Mouse (Mus musculus) c-Kit-positive CD71-positive TER-119-negative erythroid progenitor cells, embryonic 14.5 days (primary cell): Measurements from ENCODE around the gene Gatad2b.
"Not testable (repeated sequence)": the region's sequence is repeated elsewhere in the genome, so short reads cannot be mapped to it uniquely, and the experiment has no call there.

Source experiments
- DNase-seq: peaks from one replicate; pipeline ENCODE4 v3.0.0-alpha.2; 2013; ENCODE audit warnings: low read depth

Gene Gatad2b

DNA sequence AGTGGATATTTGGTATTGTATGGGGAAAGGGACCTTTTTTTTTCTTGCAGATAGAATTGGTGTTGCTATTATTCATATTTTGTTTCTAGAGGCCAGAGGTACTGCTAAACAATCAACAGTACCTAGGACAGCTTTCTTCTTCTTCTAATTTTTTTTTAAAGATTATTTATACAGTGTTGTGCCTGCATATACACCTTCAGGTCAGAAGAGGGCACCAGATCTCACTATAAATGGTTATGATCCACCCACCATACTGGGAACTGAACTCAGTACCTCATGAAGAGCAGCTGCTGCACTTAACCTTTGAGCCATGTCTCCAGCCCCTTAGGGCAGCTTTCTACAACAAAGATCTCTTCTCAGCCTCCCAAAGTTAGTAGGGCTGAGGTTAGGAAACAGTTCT, 20.4 kb downstream of the Gatad2b start:
- DNase-seq = peak; percentile 28

DNA sequence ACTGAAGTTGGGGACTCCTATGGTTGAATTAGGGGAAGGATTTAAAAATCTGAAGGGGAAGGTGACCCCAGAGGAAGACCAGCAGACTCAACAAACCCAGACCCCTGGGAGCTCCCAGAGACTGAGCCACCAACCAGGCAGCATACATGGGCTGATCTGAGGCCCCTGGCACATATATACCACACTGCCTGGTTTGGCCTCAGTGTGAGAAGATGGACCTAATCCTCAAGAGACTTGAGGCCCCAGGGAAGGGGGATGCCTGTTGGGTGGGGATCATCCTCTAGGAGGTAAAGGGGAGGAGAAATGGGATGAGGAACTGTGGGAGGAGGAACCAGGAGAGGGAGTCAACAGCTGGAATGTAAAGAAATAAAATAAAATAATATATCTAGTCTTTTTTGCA, 21.3 kb downstream of the Gatad2b start:
- no peak for DNase-seq

DNA sequence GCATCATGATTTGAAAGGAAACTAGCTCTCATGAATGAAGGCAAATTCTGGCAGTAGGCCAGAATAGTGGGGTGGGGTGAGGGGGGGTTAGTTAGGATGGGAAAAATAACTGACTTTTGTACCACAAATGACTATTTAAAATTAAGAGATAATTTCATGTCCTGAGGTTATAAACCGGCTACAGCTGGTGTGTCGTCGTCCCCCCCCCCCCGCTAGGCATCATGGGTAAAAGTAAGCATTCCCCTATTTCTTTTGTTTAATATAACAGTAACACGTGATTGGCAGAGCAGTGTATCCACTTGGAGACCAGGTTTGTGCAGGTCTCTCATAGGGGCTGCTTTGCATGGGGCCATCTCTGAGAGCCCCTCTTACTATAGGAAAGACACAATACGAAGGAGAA, 29.3 kb downstream of the Gatad2b start:
- DNase-seq = no peak

DNA sequence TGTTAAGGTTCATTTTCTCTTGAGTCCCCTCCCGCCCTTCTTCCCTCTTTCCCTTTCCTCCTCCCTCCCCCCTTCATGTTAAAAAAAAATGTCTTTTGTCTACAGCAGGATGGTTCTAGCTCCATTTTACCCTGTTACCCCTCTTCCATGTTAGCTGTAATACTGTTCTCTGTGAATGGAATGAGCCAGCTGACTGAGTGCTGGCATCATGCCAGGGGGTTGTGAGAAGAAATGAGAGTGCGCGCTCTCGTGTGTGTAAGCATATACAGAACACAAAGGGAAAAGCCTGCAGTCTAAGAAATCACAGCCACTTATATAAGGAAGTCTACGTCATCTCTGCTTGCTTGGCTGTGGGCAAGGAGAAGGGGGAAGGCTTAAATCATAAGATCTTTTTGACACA, 30.1 kb downstream of the Gatad2b start:
- no peak for DNase-seq

DNA sequence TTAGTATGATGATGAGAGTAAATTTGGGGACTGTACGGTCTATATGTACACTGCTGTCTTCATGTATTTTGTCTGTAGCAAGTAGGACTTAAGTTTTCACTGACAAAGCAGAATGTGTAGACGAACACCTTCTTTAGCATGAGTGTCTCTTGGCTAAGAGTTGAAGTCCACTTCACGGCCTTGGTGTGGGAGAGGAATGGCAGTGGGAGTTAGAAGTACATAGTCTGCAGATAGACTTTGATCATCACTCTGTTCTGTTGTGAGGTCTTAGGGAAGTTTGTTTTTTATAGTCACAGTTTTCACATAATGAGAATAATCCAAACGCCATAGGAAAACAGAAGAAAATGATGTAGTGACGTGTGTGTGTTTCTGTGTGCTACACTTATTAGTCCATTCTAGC, 39.5 kb downstream of the Gatad2b start:
- DNase-seq = no peak

DNA sequence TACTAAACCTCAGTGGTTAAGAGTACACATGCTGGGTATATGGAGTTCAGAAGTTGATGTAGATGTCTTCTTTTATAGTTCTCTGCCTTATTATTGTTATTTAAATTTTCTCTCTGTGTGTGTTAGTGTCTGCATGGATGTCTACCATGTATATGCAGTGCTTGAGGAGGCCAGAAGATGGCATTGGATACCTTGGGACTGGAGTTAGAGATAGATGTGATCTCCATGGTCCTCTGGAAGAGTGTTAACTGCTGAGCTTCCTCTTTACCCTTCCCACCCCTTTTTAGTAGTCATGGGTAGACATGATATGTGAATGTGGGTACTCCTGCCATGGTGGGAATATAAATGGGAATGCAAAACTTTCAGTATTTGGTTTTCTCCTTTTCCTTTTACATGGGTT, 42.5 kb downstream of the Gatad2b start:
- DNase-seq = no peak

DNA sequence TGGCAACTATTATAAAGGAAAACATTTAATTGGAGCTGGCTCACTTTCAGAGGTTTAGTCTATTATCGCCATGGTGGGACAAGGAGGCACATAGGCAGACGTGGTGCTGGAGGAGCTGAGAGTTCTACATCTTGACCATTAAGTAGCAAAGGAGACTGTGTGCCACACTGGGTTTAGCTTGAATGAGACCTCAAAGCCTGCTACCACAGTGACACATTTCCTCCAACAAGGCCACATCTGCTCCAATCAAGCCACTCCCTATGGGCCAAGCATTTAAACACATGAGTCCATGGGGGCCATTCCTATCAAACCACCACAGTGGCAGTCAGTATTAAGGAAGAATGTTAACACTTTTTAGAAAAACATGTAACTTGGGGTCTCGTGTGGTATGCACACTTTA, 45.2 kb downstream of the Gatad2b start:
- no peak for DNase-seq

DNA sequence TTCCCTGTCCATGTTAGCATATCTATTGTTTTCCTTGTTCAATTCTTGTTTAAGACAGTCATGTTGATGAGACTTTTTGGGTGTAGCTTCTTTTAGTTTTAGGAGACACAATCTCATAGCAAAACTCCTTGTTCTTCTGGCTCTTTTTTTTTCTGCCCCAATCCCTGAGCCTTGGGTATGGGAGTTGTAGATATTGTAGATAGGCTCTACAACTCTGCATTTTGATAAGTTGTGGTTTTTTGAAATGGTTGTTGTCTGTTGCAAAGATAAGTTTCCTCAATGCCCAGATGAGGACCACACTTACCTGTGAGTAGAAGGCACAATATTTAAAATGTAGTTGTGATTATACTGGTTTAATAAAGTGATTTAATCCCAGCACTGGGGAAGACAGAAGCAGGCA, 47.2 kb downstream of the Gatad2b start:
- DNase-seq = peak; percentile 14

DNA sequence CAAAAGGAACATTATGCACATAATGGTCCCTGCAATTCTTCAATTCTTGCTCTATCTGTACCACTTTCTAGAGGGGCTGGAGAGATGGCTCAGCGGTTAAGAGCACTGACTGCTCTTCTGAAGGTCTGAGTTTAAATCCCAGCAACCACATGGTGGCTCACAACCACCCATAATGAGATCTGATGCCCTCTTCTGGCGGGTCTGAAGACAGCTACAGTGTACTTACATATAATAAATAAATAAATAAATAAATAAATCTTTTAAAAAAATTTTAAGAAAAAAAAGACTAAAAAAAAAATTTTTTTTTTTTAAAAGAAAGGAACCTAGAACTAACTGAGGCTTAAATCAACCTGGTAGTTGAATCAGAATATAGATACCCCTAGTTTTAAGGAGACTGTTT, 49.9 kb downstream of the Gatad2b start:
- not testable (repeated sequence) for DNase-seq

DNA sequence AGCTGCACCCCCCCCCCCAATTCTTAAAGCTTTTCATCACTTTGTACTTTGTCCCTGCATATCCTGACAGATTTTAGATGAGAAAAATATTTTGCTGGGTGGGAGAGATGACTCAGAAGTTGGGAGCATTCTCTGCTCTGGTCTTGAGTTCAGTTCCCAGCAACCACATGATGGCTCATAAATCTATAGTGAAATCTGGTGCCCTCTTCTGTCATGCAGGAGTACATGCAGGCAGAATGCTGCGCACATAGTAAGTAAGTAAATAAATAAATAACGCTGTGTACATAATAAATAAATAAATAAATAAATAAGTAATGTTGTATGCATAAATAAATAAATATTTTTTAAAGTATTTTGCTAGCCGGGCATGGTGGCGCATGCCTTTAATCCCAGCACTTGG, 54.9 kb downstream of the Gatad2b start:
- no peak for DNase-seq

DNA sequence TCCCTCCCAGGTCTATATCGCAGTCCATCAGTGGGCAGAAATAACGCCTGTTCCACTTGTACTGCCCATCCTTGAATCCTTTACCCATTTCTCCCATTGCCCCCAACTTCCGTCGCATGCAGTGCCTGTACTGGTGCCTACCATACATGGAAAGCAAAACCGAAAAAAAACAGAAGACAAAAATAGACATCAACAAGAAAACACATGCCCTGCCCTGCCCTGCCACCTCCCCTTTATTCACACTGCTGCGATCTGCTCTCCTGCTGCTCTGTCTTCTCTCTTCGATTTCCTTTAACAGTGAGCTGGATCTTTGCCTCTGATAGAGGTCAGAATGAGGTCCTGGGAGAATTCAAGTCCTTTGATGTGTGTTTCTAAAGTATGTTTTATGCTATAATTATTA, 65.0 kb downstream of the Gatad2b start:
- no peak for DNase-seq

DNA sequence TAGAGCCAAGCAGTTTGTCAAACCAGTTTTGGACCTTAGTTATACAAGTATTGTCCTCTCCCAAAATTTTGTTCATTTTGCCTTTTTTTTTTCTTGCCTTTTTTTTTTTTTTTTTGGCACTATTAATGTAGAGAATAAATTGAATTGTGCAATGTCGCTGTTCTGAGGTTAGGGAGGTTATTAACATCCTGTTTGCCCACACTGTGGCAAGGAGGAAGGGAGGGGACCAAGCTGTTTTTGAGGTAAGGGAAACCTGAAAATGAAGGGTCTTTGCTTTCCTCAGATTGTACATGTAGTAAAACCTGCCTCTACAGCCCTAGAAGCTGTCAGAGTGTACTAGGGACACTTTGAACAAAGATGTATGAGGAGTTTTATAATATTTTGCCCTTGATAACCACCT, 66.3 kb downstream of the Gatad2b start:
- no peak for DNase-seq

DNA sequence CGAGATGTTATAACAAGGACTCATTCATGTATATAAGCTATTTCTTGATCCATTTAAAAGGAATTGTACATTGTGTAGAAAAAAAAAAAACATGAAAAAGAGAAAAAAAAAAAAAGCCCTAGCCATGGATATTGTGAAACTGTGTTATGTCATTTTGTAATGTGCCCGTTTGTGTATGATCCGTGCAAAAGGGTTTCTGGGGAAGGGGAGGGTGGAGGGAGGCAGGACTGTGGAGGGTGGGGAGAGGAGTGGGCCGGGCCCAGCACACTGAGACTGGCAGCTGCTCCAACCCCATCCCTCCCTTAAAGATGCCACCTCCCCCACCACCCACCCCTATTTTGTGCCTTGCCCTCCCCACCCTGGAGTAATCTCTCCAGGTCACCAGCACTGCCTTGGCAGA, 68.5 kb downstream of the Gatad2b start:
- no peak for DNase-seq

DNA sequence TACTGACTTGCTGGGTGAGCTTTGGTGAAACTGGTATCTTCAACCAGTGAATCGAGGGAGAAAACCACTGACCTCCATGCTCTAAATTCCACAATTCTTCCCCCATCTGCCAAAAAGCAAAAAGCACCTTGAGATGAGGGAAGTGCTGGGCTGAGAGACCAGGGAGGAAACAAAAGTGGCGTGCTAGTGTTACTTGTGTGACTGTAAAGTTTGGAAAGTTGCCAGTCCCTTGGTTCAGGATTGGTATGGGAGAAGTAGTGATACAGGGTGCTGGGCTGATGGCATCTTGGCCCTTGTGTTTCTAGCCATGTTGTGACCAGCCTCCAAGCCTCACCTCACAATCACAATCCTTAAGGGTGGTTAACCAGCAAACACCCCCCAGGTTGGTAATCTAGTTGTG, 69.4 kb downstream of the Gatad2b start:
- no peak for DNase-seq

DNA sequence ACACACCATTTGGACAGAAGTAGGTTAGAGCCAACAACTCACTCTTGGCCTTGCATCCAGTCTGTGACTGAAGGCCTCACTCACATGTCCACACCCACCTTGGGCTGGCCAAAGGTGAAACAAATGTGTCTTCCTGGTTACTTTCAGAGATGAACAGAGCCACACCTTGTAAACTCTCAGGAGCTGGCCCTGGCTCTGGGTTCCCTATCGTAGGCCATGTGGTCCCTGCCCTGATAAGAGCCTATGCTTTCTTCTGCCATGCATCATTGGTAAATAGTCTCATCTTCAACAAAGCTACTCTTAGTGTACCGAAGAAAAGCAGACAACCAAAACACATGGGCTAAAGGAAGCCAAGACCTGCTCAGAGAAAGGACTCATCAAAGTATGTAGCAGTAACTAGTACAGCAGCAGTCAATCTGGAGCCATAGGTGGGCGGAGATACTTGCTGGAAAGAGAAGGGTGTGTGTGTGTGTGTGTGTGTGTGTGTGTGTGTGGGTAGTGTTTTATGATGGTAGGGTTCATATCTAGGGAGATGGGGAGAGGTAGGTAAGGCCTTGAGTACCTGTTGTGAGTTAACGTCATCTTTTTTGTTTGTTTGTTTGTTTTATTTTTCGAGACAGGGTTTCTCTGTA, 74.1 kb downstream of the Gatad2b start:
- DNase-seq = no peak

DNA sequence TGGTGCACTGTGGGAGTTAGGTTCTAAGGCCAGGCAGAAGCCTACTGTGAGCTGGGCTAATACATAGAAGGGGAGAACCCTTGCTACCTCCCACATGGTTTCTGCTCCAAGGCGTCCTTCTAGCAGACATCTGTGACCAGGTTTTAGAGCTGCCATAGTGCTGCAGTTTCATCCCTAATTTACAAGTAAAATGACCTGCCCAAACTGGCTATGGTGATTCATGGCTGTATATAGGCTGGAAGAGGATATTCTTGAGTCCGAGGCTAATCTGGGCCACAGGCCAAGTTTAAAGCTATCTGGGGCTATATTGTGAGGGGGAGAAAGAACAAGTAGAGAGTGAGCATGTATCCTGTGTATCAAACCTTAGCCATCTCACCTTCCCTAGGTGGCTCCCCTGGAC, 76.1 kb downstream of the Gatad2b start:
- DNase-seq = no peak

DNA sequence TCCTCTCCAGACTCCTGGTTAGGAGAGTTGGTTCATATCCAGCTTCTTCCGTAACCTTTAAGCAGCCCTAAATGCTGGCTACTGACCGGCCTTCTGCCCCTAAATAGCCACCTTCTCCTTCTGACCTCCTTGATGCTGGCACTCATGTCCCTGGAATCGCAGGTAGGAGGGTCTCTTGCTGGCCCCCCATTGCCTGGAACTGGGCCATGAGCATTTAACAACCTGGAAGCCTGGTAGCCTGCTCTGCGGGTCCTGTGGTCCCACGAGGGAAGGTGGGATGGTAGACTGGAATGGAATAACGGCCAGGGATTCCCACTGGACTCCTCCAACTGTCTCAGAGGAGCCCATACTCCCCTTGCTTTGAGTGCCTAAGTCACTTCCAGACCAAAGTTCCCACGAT, 78.9 kb downstream of the Gatad2b start:
- DNase-seq = no peak

DNA sequence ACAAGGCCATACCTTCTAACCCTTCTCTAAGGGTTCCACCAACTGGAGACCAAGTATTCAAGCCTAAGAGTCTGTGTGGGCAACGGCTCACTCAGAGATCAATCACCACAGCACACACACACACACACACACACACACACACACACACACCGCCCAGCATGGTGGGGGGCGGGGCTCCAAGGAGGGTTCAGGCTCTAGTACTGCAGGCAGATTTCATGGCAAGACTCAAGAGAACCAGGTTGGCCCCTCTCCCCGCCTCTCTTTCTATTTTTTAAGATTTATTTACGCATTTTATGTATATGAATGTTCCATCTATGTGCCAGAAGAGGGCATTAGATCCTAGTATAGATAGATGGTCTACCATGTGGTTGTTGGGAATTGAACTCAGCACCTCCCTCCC, 79.8 kb downstream of the Gatad2b start:
- DNase-seq = no peak

DNA sequence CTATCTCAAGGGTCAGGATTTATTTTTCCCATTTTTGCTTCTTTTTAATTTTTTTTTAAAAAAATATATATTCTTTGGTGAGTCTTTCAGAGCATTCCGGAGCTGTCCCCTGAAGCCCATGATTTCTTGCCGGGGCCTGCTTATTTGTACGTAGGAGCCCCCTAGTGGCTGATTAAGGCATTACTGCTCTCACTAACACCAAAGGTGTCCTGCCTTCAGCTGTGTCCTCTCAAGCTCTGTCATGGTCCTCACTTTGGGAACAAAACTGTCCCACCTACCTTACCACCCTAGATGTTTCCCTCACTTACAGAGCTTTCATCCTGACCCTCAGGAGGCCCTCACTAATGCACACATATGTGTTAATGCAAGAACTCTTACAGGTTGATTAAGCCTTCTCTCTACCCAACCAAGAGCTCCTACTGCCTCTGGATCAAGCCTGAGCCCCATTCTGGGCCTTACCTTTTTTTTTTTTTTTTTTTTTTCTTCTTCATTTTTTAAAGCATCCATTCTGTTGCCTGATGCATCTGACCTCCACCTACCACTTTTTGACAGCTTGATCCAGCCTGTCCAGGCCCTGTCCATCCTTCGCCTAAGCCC, 80.6 kb downstream of the Gatad2b start:
- DNase-seq = peak; percentile 77

DNA sequence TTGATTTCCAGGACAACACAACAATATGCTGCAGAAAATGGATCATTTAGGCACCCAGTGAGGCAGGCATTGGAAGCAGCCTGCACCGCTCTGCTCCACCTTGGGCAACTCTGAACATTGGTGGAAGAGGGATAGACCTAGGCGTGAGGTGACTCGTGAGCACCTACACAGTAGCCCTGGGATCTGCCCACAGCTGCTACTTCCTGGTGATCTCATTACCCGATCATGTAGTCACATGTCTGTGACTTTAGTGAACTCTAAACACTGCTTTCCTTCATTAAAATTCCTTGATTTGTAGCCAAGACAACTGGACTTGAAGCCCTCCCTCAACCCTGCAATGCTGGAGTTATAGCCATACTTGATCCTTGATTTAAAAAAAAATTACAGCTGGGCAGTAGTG, 81.4 kb downstream of the Gatad2b start:
- DNase-seq = no peak

DNA sequence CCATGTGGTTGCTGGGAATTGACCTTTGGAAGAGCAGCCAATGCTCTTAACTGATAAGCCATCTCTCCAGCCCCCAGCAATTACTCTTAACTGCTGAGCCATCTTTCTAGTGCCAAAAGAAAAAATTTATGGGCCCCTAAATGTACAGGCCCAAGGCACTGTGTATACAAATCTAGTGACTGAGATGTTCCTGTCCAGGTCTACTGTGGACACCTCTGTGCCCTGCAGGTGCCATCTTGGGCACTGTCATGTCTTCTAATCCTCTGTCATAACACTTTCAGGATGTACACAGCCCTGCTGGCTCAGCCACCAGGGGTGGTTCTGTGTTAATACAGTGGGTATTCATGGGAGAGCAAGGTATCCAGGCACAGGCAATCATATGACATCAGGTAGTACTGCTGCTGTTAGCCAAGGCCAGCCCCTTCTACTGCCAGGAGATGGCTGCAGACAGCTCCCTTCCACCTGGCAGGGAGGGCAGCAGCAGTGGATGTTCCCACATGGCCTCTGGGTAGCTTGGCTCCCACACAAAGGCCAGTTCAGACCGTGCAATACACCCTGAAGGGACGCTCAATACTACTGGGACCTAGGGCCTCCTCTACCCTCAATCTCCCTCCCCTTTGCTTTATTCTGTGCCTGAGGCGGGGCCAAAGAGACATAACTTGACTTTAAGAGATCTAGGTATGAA, 82.7 kb downstream of the Gatad2b start:
- no peak for DNase-seq

DNA sequence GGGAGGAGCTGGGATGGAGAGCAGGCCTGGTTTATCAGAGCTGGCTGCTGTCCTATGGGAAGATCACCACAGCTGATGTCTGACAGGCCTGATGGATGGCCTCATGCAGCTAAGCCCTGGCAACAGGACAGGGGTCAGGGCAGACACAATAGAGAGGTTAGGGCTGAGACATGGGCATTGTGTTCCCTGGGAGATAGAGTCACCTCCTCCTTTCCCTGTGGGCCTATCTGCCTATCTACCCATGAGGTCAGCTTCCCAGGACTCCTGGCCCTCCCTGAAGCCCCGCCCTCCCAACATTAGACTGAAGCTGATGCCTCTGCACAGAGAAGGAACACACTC, 83.2 kb downstream of the Gatad2b start:
- no peak for DNase-seq

DNA sequence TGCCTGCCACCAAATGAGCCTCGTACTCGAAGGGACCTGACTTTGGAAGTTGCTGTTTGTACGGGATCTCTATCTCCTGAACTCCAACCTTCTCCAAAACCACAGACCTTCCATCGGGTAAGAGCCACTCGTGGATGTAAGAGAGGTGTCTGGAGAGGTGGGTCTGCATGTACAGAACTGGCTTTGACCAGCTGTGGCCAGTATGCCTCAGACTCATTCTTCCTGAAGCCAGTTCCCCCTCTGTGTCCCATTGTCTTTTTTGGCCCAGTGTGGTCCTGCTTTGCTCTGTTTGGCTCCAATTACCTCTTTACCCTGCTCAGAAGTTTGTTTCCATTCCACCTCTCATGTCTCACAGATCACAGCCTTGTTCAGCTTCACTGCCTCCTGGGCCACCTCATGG, 85.5 kb downstream of the Gatad2b start:
- no peak for DNase-seq

DNA sequence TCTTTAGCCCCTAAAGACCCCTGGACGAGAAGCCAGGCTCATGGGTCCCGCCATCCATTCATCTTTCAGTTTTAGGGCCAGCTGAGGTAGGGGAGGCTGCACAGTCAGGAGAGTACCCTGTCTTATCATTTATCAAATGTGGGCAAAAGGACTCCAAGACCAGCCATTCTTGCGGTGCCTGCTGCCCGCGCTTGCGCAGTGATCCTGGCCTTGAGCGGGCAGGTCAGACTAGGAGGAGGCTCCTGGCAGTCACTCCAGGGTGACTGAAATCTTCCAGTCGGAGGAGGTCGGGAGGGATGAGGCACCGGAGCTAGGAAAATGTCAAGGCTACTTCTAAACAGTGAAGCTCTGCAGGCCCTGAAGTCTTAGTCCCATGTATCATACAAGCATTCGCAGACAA, 88.7 kb downstream of the Gatad2b start:
- no peak for DNase-seq
